Comparison of ENCODE assay signal across 26 mouse cellular contexts in the genomic region with DNA sequence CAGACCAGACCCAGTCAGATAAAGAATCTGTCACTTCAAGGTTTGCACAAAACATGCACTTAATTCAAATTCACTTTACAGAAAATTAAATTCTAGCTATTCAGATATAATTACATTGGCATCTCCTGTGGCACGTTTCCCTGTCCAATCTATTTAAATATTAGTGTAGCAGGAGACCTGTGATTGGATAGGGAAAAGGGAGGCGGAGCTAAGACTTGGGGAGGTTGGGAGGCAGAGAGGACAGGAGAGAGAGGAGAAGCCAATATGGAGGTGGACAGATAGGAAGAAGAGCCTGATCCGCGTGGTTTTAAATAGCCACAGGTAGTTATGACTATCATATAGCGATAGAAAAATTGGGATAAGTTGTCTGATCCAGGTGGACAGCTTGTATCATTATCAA. TPM values are rescaled to one million over a fixed set of nuclear protein-coding genes. Genes with fewer than 3 reads are reported as not detected.
DNase-seq lines count a peak whose midpoint lies in the region; ATAC-seq and TF ChIP-seq lines count a peak whose summit lies in the region.
"Had no signal": no experiment of that assay in that cellular context is flagged by ENCODE, and none has a peak within 500 bp of the region (broad histone marks: within the 10 kb centered on the region; RNA-seq: fewer than 3 reads in every experiment).

No protein-coding gene starts in this region.

- TF ChIP-seq CTCF in lung, embryonic 14.5 days (IDR thresholded peaks at IDR 0.05; ENCODE audit: low read depth), result no peak
- TF ChIP-seq CTCF in lung, adult 2 months (IDR thresholded peaks at IDR 0.05; ENCODE audit: insufficient read depth, low read length), result no peak

- H3K27me3 ChIP-seq in liver, embryonic 12.5 days (replicated peaks), result no peaks in the 10 kb centered on the region
- H3K27me3 ChIP-seq in liver, embryonic 11.5 days (replicated peaks; ENCODE audit: control insufficient read depth, insufficient read depth, low read length), result no peaks in the 10 kb centered on the region
- no peaks in the 10 kb centered on the region for H3K27me3 ChIP-seq in lung, embryonic 14.5 days (ENCODE audit: insufficient read depth, low read length)
- no peaks in the 10 kb centered on the region for H3K27me3 ChIP-seq in limb, embryonic 10.5 days (ENCODE audit: low read depth, poor library complexity, severe bottlenecking)
- H3K27me3 ChIP-seq: CH12.LX; forebrain, embryonic 13.5 days; heart, embryonic 13.5 days had no signal

- H3K9me3 ChIP-seq in liver, embryonic 12.5 days (replicated peaks), result no peaks in the 10 kb centered on the region
- H3K9me3 ChIP-seq in liver, embryonic 11.5 days (ENCODE audit: control insufficient read depth, low read length), result no peaks in the 10 kb centered on the region
- H3K9me3 ChIP-seq in lung, embryonic 14.5 days (ENCODE audit: low read depth, low read length), result no peaks in the 10 kb centered on the region
- H3K9me3 ChIP-seq in limb, embryonic 10.5 days (replicated peaks), result no peaks in the 10 kb centered on the region
- H3K9me3 ChIP-seq: forebrain, embryonic 10.5 days; forebrain, embryonic 13.5 days; G1E; heart, embryonic 13.5 days had no signal

- no peak for DNase-seq in liver, embryonic 11.5 days (ENCODE audit: low spot score)
- DNase-seq in lung, embryonic 14.5 days, result peak; percentile 12
- no peak for DNase-seq in lung, adult 2 months
- no peak for DNase-seq in heart, adult 8-10 months (ENCODE audit: low spot score)
- DNase-seq in limb, embryonic 10.5 days (ENCODE audit: low spot score), result no peak
- DNase-seq: adrenal gland, adult 8-10 months; adrenal gland, postnatal 36 days; B cell, adult 2 months; cerebellum, adult 18-20 months; cerebellum, adult 9-10 months; cerebellum, postnatal 14 days; gastrocnemius, postnatal 10 days; gastrocnemius, postnatal 36 days; heart, postnatal 14 days; heart, postnatal 4 days had no signal

- no peak overlapping the region for H3K4me3 ChIP-seq in liver, embryonic 12.5 days
- no peak overlapping the region for H3K4me3 ChIP-seq in liver, embryonic 11.5 days (ENCODE audit: low read depth, low read length)
- no peak overlapping the region for H3K4me3 ChIP-seq in lung, embryonic 14.5 days (ENCODE audit: low read depth, low read length)
- H3K4me3 ChIP-seq in lung, adult 2 months (replicated peaks; ENCODE audit: extremely low read depth, low read depth, low read length), result no peak overlapping the region
- no peak overlapping the region for H3K4me3 ChIP-seq in limb, embryonic 10.5 days
- H3K4me3 ChIP-seq: forebrain, embryonic 10.5 days; forebrain, embryonic 13.5 days; heart, embryonic 13.5 days had no signal

- WGBS in liver, embryonic 12.5 days (ENCODE audit: insufficient replicate concordance), result 63% methylated on average over 5 of the region's 5 CpGs
- 74% methylated on average over 5 of the region's 5 CpGs for WGBS in liver, embryonic 11.5 days
- WGBS in lung, embryonic 14.5 days, result 69% methylated on average over 5 of the region's 5 CpGs
- 76% methylated on average over 5 of the region's 5 CpGs for WGBS in lung, adult 2 months
- WGBS in limb, embryonic 10.5 days, result 71% methylated on average over 5 of the region's 5 CpGs

- no peak overlapping the region for H3K4me2 ChIP-seq in liver, embryonic 12.5 days
- H3K4me2 ChIP-seq in liver, embryonic 11.5 days, result no peak overlapping the region
- H3K4me2 ChIP-seq in lung, embryonic 14.5 days, result no peak overlapping the region
- H3K4me2 ChIP-seq: forebrain, embryonic 13.5 days; heart, embryonic 13.5 days; hindbrain, embryonic 14.5 days had no signal

- H3K4me1 ChIP-seq in liver, embryonic 12.5 days, result peaks cover 34% of the 10 kb centered on the region
- H3K4me1 ChIP-seq in liver, embryonic 11.5 days (replicated peaks; ENCODE audit: control insufficient read depth, insufficient read depth, low read length), result no peaks in the 10 kb centered on the region
- no peaks in the 10 kb centered on the region for H3K4me1 ChIP-seq in lung, embryonic 14.5 days (ENCODE audit: insufficient read depth)
- peaks cover 2% of the 10 kb centered on the region; the same call in 1 of the 2 replicates for H3K4me1 ChIP-seq in lung, adult 2 months (ENCODE audit: control insufficient read depth, insufficient read depth, low read length)
- H3K4me1 ChIP-seq in limb, embryonic 10.5 days, result no peaks in the 10 kb centered on the region

- peak; percentile 51; the same call in 1 of the 2 replicates for ATAC-seq in liver, embryonic 12.5 days
- no peak for ATAC-seq in liver, embryonic 11.5 days (replicated peaks; ENCODE audit: low FRiP score)
- no peak for ATAC-seq in lung, embryonic 14.5 days (ENCODE audit: insufficient read depth)
- ATAC-seq in megakaryocyte progenitor cell, adult 5-6 weeks (replicated peaks; ENCODE audit: poor library complexity), result 0 out of 2 replicates have a peak, but pooled peaks have one; percentile 31
- ATAC-seq: activated CD4-positive, CD25-positive, alpha-beta regulatory T cell, adult 4 months; forebrain, embryonic 13.5 days; forebrain, embryonic 16.5 days; hindbrain, postnatal 0 days had no signal

- no peaks in the 10 kb centered on the region for H3K36me3 ChIP-seq in liver, embryonic 12.5 days
- no peaks in the 10 kb centered on the region for H3K36me3 ChIP-seq in liver, embryonic 11.5 days (ENCODE audit: control insufficient read depth, insufficient read depth, low read length)
- no peaks in the 10 kb centered on the region for H3K36me3 ChIP-seq in lung, embryonic 14.5 days (ENCODE audit: insufficient read depth)
- no peaks in the 10 kb centered on the region for H3K36me3 ChIP-seq in limb, embryonic 10.5 days
- H3K36me3 ChIP-seq: forebrain, embryonic 10.5 days; heart, embryonic 13.5 days had no signal

- no peak overlapping the region for H3K27ac ChIP-seq in liver, embryonic 12.5 days
- no peak overlapping the region for H3K27ac ChIP-seq in liver, embryonic 11.5 days (ENCODE audit: low read depth, low read length)
- no peak overlapping the region for H3K27ac ChIP-seq in lung, embryonic 14.5 days (ENCODE audit: low read depth)
- H3K27ac ChIP-seq in limb, embryonic 10.5 days, result no peak overlapping the region
- H3K27ac ChIP-seq: forebrain, embryonic 10.5 days; forebrain, embryonic 13.5 days; heart, embryonic 13.5 days; hindbrain, embryonic 14.5 days; hindbrain, postnatal 0 days had no signal

- no peak overlapping the region for H3K9ac ChIP-seq in liver, embryonic 12.5 days
- no peak overlapping the region for H3K9ac ChIP-seq in liver, embryonic 11.5 days (ENCODE audit: low read depth, low read length)
- no peak overlapping the region for H3K9ac ChIP-seq in lung, embryonic 14.5 days
- H3K9ac ChIP-seq: forebrain, embryonic 13.5 days; heart, embryonic 13.5 days; hindbrain, embryonic 14.5 days had no signal

- no peak for TF ChIP-seq POLR2A in lung, adult 2 months (IDR thresholded peaks at IDR 0.05; ENCODE audit: borderline replicate concordance, extremely low read depth, low read depth, low read length)

RNA-seq across cellular contexts. Expression of a gene that starts 19.2 kb away (rescaled TPM):
- 12.5 and 14.0 TPM in 2 replicates for polyA plus RNA-seq in liver, embryonic 12.5 days (2016; fragmentation: Nextera tagmentation; extraction: Ambion mirVana)
- 10.2 and 11.1 TPM in 2 replicates for polyA plus RNA-seq in liver, embryonic 11.5 days (2014; fragmentation: Nextera tagmentation; extraction: Ambion mirVana)
- polyA plus RNA-seq in lung, embryonic 14.5 days (2014; fragmentation: Nextera tagmentation; extraction: Ambion mirVana), result 7.2 and 8.5 TPM in 2 replicates
- polyA plus RNA-seq in lung, adult 2 months (2012; rRNA removed), result 18.3 and 20.6 TPM in 2 replicates
- 18.6 and 18.9 TPM in 2 replicates for total RNA-seq in megakaryocyte progenitor cell, adult 5-6 weeks (2015)
- 18.2 and 21.9 TPM in 2 replicates for total RNA-seq in megakaryocyte progenitor cell, adult 5-6 weeks (2017)
- total RNA-seq in heart, adult 8-10 months (2022), result 10 to 100 TPM in 3 of 4 experiments, 1 to 10 TPM in 1; 8.9 to 10.8 (median 10.3) TPM
- polyA plus RNA-seq in limb, embryonic 10.5 days (2016; fragmentation: Nextera tagmentation; extraction: Ambion mirVana), result 4.4 and 5.1 TPM in 2 replicates

Comparison
In these comparisons a context has a peak if more than half of its experiments do, and no peak if none do; other contexts are left out.
1. ATAC-seq: peak in liver, embryonic 12.5 days (single experiment) and megakaryocyte progenitor cell, adult 5-6 weeks (single experiment); none in liver, embryonic 11.5 days (single experiment) and lung, embryonic 14.5 days (single experiment).